Mouse (Mus musculus): ENCODE measurements around the gene Trim71. TPM values are rescaled to one million over a fixed set of nuclear protein-coding genes. Genes with fewer than 3 reads are reported as not detected.

The Trim71 gene
- polyA plus RNA-seq, 1 experiment from 2014 or later, result 0.16 TPM

DNA sequence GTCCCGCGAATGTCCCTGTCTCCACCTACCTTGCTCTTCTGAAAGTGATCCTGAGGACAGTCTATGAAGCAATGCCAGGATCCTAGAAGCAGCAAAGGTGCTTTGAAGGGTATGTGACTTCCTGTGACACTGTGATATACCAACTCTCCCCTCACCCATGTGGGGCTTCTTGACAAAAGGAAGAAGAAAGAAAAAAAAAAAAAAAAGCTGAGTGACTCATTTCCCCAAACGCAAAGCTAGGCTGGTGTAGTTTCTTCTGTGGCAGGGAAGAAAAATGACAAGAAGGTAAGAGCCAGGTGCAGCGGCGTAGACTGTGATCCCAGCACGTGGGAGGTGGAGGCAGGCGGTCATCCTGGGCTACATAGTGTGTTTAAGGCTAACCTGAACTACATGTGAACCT, 67.7 kb downstream of the Trim71 start:
- no peaks in the 10 kb centered on the region for H3K4me1 ChIP-seq (ENCODE audit: control insufficient read depth, insufficient read depth, low read length)
- DNase-seq, result no peak
- no peak overlapping the region for H3K4me2 ChIP-seq (ENCODE audit: low read length)
- no peaks in the 10 kb centered on the region for H3K36me3 ChIP-seq (ENCODE audit: control insufficient read depth, insufficient read depth, low read length)
- no peaks in the 10 kb centered on the region for H3K9me3 ChIP-seq (ENCODE audit: control insufficient read depth, low read length)
- no peak overlapping the region for H3K9ac ChIP-seq (replicated peaks; ENCODE audit: low read length)
- H3K27me3 ChIP-seq (ENCODE audit: control insufficient read depth, insufficient read depth, low read length), result no peaks in the 10 kb centered on the region
- H3K4me3 ChIP-seq (replicated peaks; ENCODE audit: low read depth, low read length), result no peak overlapping the region
- no peak overlapping the region for H3K27ac ChIP-seq (replicated peaks; ENCODE audit: low read depth, low read length)
- no peak for ATAC-seq (ENCODE audit: low FRiP score, low TSS enrichment)
- 88% methylated on average over 7 of the region's 7 CpGs for WGBS

DNA sequence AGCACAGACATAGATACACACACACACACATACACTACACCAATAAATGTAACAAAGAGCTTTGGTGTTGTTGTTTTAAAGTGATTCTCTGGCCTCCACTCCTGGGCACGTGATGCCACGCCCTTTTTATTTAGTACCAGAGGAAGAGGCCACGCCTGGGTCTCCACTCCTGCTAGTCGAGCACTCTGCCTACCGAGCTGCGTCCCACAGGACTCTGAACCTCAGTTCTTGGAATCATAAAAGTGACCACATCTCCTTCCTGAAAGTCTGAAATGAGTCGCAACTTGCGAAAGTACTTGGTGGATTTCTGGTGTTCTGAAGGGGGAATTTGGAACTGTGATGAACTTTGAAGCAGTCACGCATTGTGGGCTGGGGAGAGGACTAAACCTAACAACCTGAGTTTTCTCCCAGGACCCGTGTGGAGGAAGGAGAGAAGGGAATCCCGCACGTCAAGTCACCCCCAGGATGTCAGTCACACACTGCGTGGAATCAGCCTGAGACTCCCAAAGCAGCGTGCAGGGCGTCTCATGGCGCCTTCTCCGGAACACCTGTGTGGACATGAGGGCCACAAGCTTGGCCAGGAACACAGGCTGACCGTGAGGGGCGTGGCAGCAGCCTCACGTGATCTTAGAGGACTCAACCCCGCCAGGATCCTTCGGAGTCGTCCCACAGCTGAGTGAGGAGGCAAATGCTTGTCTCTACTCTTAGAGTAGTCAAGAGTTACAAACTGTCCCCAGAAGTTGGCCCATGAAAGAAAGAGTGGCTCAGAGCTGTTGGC, 76.5 kb downstream of the Trim71 start:
- Histone ChIP-seq H3K4me2 (ENCODE audit: low read length) (no peak overlapping the region), H3K9ac (replicated peaks; ENCODE audit: low read length) (no peak overlapping the region), H3K27me3 (ENCODE audit: control insufficient read depth, insufficient read depth, low read length) (no peaks in the 10 kb centered on the region), H3K4me3 (replicated peaks; ENCODE audit: low read depth, low read length) (no peak overlapping the region), H3K4me1 (ENCODE audit: control insufficient read depth, insufficient read depth, low read length) (no peaks in the 10 kb centered on the region), H3K9me3 (ENCODE audit: control insufficient read depth, low read length) (no peaks in the 10 kb centered on the region), H3K27ac (replicated peaks; ENCODE audit: low read depth, low read length) (no peak overlapping the region), H3K36me3 (ENCODE audit: control insufficient read depth, insufficient read depth, low read length) (no peaks in the 10 kb centered on the region)
- DNase-seq, result no peak
- 88% methylated on average over 23 of the region's 23 CpGs for WGBS
- no peak for ATAC-seq (ENCODE audit: low FRiP score, low TSS enrichment)

DNA sequence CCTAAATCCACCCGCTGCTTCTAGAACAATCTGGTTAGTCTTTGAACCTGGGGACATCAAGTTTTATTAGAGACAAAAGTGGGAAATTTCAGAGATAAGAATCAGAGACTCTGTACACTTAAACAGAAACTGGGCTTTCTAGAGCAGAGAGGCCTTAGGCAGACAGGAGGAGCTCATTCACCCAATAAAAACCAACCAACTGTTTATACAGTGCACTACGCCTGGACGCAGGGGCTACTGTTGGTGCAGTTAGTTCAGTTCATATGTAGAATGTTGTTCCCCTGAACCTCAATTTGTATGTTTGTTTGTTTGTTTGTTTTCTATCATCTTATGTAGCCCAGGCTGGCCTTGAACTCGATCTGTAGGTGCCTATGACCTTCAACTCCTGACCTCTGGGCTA, 77.4 kb downstream of the Trim71 start:
- no peak for ATAC-seq (ENCODE audit: low FRiP score, low TSS enrichment)
- H3K9me3 ChIP-seq (ENCODE audit: control insufficient read depth, low read length), result no peaks in the 10 kb centered on the region
- WGBS, result 94% methylated on average over 4 of the region's 4 CpGs
- no peak overlapping the region for H3K27ac ChIP-seq (replicated peaks; ENCODE audit: low read depth, low read length)
- no peak overlapping the region for H3K9ac ChIP-seq (replicated peaks; ENCODE audit: low read length)
- no peaks in the 10 kb centered on the region for H3K27me3 ChIP-seq (ENCODE audit: control insufficient read depth, insufficient read depth, low read length)
- no peaks in the 10 kb centered on the region for H3K4me1 ChIP-seq (ENCODE audit: control insufficient read depth, insufficient read depth, low read length)
- no peak overlapping the region for H3K4me3 ChIP-seq (replicated peaks; ENCODE audit: low read depth, low read length)
- no peak for DNase-seq
- H3K36me3 ChIP-seq (ENCODE audit: control insufficient read depth, insufficient read depth, low read length), result no peaks in the 10 kb centered on the region
- H3K4me2 ChIP-seq (ENCODE audit: low read length), result no peak overlapping the region

DNA sequence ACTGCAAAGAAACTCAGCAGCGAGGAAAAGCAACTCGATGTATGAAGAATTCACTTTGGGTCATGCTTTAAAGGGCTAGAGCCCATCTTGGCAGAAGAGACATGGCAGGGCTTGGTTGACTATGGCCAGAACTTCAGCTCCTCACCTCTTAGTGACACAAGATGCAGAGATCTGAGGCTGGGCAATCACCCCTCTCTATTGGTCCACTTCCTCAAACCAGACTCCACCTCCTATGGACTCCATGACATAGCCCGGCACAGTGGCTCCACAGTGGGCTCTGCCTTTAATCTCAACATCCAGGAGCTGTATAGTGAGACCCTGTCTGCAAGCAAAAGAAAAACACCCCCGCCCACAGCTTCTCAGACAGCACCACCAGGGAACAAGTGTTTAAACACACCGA, 79.4 kb downstream of the Trim71 start:
- DNase-seq (no peak), ATAC-seq (ENCODE audit: low FRiP score, low TSS enrichment) (no peak)
- no peaks in the 10 kb centered on the region for H3K4me1 ChIP-seq (ENCODE audit: control insufficient read depth, insufficient read depth, low read length)
- H3K27ac ChIP-seq (replicated peaks; ENCODE audit: low read depth, low read length), result no peak overlapping the region
- H3K9me3 ChIP-seq (ENCODE audit: control insufficient read depth, low read length), result no peaks in the 10 kb centered on the region
- no peaks in the 10 kb centered on the region for H3K36me3 ChIP-seq (ENCODE audit: control insufficient read depth, insufficient read depth, low read length)
- 88% methylated on average over 5 of the region's 5 CpGs for WGBS
- H3K27me3 ChIP-seq (ENCODE audit: control insufficient read depth, insufficient read depth, low read length), result no peaks in the 10 kb centered on the region
- no peak overlapping the region for H3K4me2 ChIP-seq (ENCODE audit: low read length)
- no peak overlapping the region for H3K4me3 ChIP-seq (replicated peaks; ENCODE audit: low read depth, low read length)
- no peak overlapping the region for H3K9ac ChIP-seq (replicated peaks; ENCODE audit: low read length)

DNA sequence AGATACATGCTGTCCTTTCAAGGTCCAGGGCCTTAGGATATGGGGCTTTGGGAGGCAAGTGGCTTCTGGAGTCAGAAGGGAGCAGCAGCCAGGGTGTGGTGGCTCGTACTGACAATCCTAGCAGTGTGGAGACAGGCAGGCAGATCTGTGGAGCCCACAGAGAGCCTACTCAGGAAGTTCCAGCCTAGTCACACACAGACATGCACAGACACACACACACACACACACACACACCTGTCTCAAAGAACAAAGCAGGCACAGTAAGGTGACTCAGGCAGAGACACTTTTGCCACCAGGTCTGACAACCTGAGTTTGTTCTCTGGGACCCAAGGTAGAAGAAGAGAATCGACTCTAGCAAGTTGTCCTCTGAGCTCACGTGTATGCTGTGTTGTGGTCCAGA, 83.2 kb downstream of the Trim71 start:
- H3K27me3 ChIP-seq (ENCODE audit: control insufficient read depth, insufficient read depth, low read length), result no peaks in the 10 kb centered on the region
- 0 out of 2 replicates have a peak, but pooled peaks cover 4% of the 10 kb centered on the region for H3K36me3 ChIP-seq (ENCODE audit: control insufficient read depth, insufficient read depth, low read length)
- no peak overlapping the region for H3K4me3 ChIP-seq (replicated peaks; ENCODE audit: low read depth, low read length)
- no peak overlapping the region for H3K9ac ChIP-seq (replicated peaks; ENCODE audit: low read length)
- DNase-seq (no peak), ATAC-seq (ENCODE audit: low FRiP score, low TSS enrichment) (no peak)
- H3K27ac ChIP-seq (replicated peaks; ENCODE audit: low read depth, low read length), result no peak overlapping the region
- H3K9me3 ChIP-seq (ENCODE audit: control insufficient read depth, low read length), result no peaks in the 10 kb centered on the region
- 80% methylated on average over 3 of the region's 3 CpGs for WGBS
- no peaks in the 10 kb centered on the region for H3K4me1 ChIP-seq (ENCODE audit: control insufficient read depth, insufficient read depth, low read length)
- H3K4me2 ChIP-seq (ENCODE audit: low read length), result no peak overlapping the region

DNA sequence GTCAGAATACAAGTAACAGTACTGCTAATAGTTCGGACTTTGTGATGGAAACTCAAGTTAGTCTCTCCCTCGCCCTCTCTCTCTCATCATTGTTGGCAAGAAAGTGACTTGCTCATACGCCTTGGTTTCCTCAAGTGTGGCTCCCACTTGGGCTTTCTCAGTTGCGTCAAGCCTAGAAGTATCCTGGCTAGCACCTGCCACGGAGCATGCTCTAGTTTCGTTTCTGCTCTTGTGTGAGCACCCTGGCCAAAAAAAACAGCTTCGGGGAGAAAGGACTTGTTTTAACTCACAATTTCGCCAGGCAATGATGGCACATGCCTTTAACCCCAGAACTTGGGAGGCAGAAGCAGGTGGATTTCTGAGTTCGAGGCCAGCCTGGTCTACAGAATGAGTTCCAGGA, 87.2 kb downstream of the Trim71 start:
- ATAC-seq (ENCODE audit: low FRiP score, low TSS enrichment) (no peak), DNase-seq (no peak)
- Histone ChIP-seq H3K27ac (replicated peaks; ENCODE audit: low read depth, low read length) (no peak overlapping the region), H3K4me2 (ENCODE audit: low read length) (no peak overlapping the region), H3K36me3 (ENCODE audit: control insufficient read depth, insufficient read depth, low read length) (0 out of 2 replicates have a peak, but pooled peaks cover 4% of the 10 kb centered on the region), H3K4me1 (ENCODE audit: control insufficient read depth, insufficient read depth, low read length) (no peaks in the 10 kb centered on the region), H3K9ac (replicated peaks; ENCODE audit: low read length) (no peak overlapping the region), H3K27me3 (ENCODE audit: control insufficient read depth, insufficient read depth, low read length) (no peaks in the 10 kb centered on the region), H3K4me3 (replicated peaks; ENCODE audit: low read depth, low read length) (no peak overlapping the region), H3K9me3 (ENCODE audit: control insufficient read depth, low read length) (no peaks in the 10 kb centered on the region)
- WGBS, result 94% methylated on average over 9 of the region's 9 CpGs

DNA sequence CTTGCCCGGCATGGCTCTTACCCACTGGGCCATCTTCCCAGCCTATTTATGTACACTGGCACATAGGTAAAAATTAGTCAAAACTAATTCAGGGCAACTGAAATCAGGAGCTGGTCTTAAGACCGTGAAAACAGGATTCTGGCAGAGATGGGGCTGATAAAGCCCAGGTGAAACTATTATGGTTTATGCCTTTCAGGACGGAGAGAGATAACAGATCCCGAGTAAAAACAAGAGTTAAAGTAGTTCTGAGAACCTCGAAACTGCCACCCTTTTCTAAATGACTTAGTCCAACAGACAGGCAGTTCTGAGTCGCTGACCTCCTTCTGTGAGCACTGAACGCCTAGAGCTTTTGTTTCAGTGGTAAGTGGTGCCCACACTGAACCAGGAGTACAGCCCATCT, 92.3 kb downstream of the Trim71 start:
- Histone ChIP-seq H3K9ac (replicated peaks; ENCODE audit: low read length) (no peak overlapping the region), H3K27me3 (ENCODE audit: control insufficient read depth, insufficient read depth, low read length) (no peaks in the 10 kb centered on the region), H3K4me2 (ENCODE audit: low read length) (no peak overlapping the region), H3K36me3 (ENCODE audit: control insufficient read depth, insufficient read depth, low read length) (no peaks in the 10 kb centered on the region), H3K4me3 (replicated peaks; ENCODE audit: low read depth, low read length) (no peak overlapping the region), H3K27ac (replicated peaks; ENCODE audit: low read depth, low read length) (no peak overlapping the region), H3K9me3 (ENCODE audit: control insufficient read depth, low read length) (no peaks in the 10 kb centered on the region), H3K4me1 (ENCODE audit: control insufficient read depth, insufficient read depth, low read length) (no peaks in the 10 kb centered on the region)
- DNase-seq, result no peak
- WGBS, result 83% methylated on average over 7 of the region's 7 CpGs
- ATAC-seq (ENCODE audit: low FRiP score, low TSS enrichment), result no peak

DNA sequence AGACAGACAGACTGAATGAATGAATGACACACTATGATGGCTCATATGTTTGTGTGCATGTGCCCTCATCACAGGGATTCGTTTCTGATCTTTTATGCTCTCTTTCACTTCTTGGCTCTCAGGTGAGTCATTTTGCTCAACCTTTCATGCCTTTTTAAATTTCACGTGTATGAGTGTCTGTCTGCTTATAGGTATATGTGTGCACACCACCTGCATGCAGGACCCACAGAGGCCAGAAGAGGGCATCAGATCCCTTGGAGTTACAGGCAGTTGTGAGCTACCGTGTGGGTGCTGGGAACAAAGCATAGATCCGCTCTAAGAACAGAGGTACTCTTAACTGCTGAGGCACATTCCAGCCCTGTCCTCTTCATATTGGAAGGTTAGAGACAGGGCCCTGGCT, 95.5 kb downstream of the Trim71 start:
- no peaks in the 10 kb centered on the region for H3K9me3 ChIP-seq (ENCODE audit: control insufficient read depth, low read length)
- no peaks in the 10 kb centered on the region for H3K4me1 ChIP-seq (ENCODE audit: control insufficient read depth, insufficient read depth, low read length)
- H3K36me3 ChIP-seq (ENCODE audit: control insufficient read depth, insufficient read depth, low read length), result peaks cover 9% of the 10 kb centered on the region; the same call in 1 of the 2 replicates
- no peak overlapping the region for H3K4me2 ChIP-seq (ENCODE audit: low read length)
- DNase-seq (no peak), ATAC-seq (ENCODE audit: low FRiP score, low TSS enrichment) (no peak)
- no peaks in the 10 kb centered on the region for H3K27me3 ChIP-seq (ENCODE audit: control insufficient read depth, insufficient read depth, low read length)
- no peak overlapping the region for H3K4me3 ChIP-seq (replicated peaks; ENCODE audit: low read depth, low read length)
- WGBS, result 94% methylated on average over 4 of the region's 4 CpGs
- H3K27ac ChIP-seq (replicated peaks; ENCODE audit: low read depth, low read length), result no peak overlapping the region
- H3K9ac ChIP-seq (replicated peaks; ENCODE audit: low read length), result no peak overlapping the region

DNA sequence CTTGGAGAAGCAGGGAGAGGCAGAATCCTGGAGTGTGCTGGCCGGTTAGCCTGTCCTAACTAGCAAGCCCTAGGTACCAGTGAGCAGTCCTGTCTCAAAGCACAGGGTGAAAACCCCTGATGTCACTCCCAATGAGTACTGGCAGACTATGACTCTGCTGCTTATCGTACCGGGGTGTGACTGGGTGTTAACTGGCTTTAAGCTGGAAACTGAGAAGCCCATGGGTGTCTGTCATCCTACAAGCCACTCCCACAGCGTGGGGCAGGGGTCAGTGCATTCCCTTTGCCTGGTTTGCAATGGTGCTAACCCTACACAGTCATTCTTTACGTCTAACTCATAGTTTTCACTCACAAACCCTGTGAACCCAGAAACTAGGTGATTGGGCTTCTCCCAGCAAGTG, 96.0 kb downstream of the Trim71 start:
- no peak for DNase-seq
- Histone ChIP-seq H3K9ac (replicated peaks; ENCODE audit: low read length) (no peak overlapping the region), H3K9me3 (ENCODE audit: control insufficient read depth, low read length) (no peaks in the 10 kb centered on the region), H3K4me3 (replicated peaks; ENCODE audit: low read depth, low read length) (no peak overlapping the region), H3K4me1 (ENCODE audit: control insufficient read depth, insufficient read depth, low read length) (no peaks in the 10 kb centered on the region), H3K27ac (replicated peaks; ENCODE audit: low read depth, low read length) (no peak overlapping the region), H3K36me3 (ENCODE audit: control insufficient read depth, insufficient read depth, low read length) (peaks cover 11% of the 10 kb centered on the region; the same call in 1 of the 2 replicates), H3K27me3 (ENCODE audit: control insufficient read depth, insufficient read depth, low read length) (no peaks in the 10 kb centered on the region), H3K4me2 (ENCODE audit: low read length) (no peak overlapping the region)
- 87% methylated on average over 5 of the region's 5 CpGs for WGBS
- ATAC-seq (ENCODE audit: low FRiP score, low TSS enrichment), result no peak

Data from midbrain, embryonic 14.5 days (tissue).